Mouse (Mus musculus) left cerebral cortex, postnatal 36 days (tissue): Measurements from ENCODE around the gene Fam240b. TPM values are rescaled to one million over a fixed set of nuclear protein-coding genes. Genes with fewer than 3 reads are reported as not detected.

Experiments
- DNase-seq, 2 experiments: peaks; one replicate each; pipeline ENCODE4 v3.0.0; 2021 to 2022; ENCODE audit warnings: low spot score in 2 of 2, mixed read lengths in 1 of 2
- intact Hi-C: fragments of 180-260 bp; cut with DNase I; formaldehyde crosslinking; loops from one replicate; pipeline ENCODE4 v1.15.1; 2025
- total RNA-seq, 2 experiments: library from RNA; stranded (reverse); gene quantifications; 2 replicates each; pipeline ENCODE4 v1.2.3; 2021

The Fam240b gene
- total RNA-seq, 2 experiments from 2014 or later: not detected

GRCm38 (mm10) chr13:64445254-64445920 is 52.2 kb downstream of the Fam240b start:
- intact Hi-C loops: loop anchor here (10.0 kb wide), 1 partner anchor 559 kb away; no protein-coding TSS in a partner anchor
- no peak for DNase-seq

GRCm38 (mm10) chr13:64443263-64443894 is 54.2 kb downstream of the Fam240b start:
- intact Hi-C loops: loop anchor here (10.0 kb wide), 1 partner anchor 561 kb away; no protein-coding TSS in a partner anchor
- DNase-seq: peak; percentile 34 to 58

- DNase-seq: no peak
- intact Hi-C loops: loop anchor here (10.0 kb wide), 1 partner anchor 564 kb away; no protein-coding TSS in a partner anchor
These were observed 57.0 kb downstream of the Fam240b start for GRCm38 (mm10) chr13:64440592-64440991.

GRCm38 (mm10) chr13:64439471-64439870 is 58.1 kb downstream of the Fam240b start:
- no peak for DNase-seq
- intact Hi-C loops: loop anchor here (2.0 to 10.0 kb wide), 2 partner anchors 125 to 285 kb away; partner anchors contain the start of gene Zfp367

GRCm38 (mm10) chr13:64438863-64439452 is 58.6 kb downstream of the Fam240b start:
- intact Hi-C loops: loop anchor here (2.0 to 10.0 kb wide), 2 partner anchors 124 to 284 kb away; partner anchors contain the start of gene Zfp367
- peak; percentile 44 to 63 for DNase-seq

- intact Hi-C loops: loop anchor here (2.0 to 10.0 kb wide), 2 partner anchors 123 to 283 kb away; partner anchors contain the start of gene Zfp367
- no peak for DNase-seq
These were observed 59.8 kb downstream of the Fam240b start for GRCm38 (mm10) chr13:64437801-64438200.

- DNase-seq: peak; percentile 94
- intact Hi-C loops: loop anchor here (1.0 to 10.0 kb wide), 4 partner anchors 62 to 810 kb away; partner anchors contain the start of genes Aaed1, Ctsl and Zfp367
These were observed 65.3 kb downstream of the Fam240b start, which contains the start of gene Cdk20 for GRCm38 (mm10) chr13:64432017-64432995. TSS of gene Cdk20 (plus strand) at chr13:64432314.

Other genes starting within 250 kb of the Fam240b start
- gene Cdc14b, start 222.5 kb downstream of the Fam240b start, total RNA-seq: 10 to 100 TPM; 10.5 to 12.3 TPM
- 10 to 100 TPM; 16.9 to 17.8 TPM for gene Aaed1, start 185.1 kb downstream of the Fam240b start, total RNA-seq
- 100 to 1,000 TPM; 136 to 140 TPM for gene Ctsl, start 126.9 kb downstream of the Fam240b start, total RNA-seq
- gene Cdk20, start 65.5 kb downstream of the Fam240b start, total RNA-seq: 10 to 100 TPM; 10.8 to 12.2 TPM